Mouse (Mus musculus): Measurements from ENCODE around the gene Faf2. TPM values are rescaled to one million over a fixed set of nuclear protein-coding genes. Genes with fewer than 3 reads are reported as not detected.

The Faf2 gene
- total and polyA plus RNA-seq, 3 experiments = 31.4 to 39.3 TPM; not detected in 1

DNA sequence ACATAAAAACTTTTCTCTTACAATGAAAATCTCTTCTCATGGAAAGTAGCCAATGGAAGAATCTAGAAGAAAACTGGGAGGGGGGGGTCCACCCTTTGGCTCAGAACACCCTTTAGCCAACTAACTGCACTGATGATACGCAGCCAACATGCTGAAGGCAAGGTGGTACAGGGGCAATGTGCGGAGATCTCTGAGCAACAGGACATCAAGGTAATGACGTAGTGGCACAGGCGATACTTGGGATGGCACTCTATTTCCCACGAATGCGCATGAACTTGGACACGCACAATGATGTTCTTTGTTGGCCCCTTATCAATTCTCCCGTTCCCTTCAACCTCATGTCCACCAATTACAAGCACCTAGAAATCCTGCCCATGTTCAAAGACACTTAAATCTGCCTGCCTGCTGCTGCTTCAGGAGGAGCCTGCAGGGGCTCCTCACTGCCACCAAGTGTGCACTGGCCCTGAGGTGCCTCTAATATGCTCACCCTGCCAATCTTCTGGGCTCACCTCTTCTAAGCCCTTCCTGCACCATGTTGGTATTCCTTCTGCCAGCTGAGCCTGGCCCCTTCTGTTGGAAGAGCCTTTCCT lies 68.7 kb downstream of the Faf2 start:
- Histone ChIP-seq H3K79me2 (ENCODE audit: control insufficient read depth, insufficient read depth, low read length, poor library complexity) (peaks cover 55% of the 10 kb centered on the region), H3K27me3 (ENCODE audit: control insufficient read depth in 1 of 2, insufficient read depth in 2 of 2, low read length in 2 of 2) (no peaks in the 10 kb centered on the region), H3K9me3 (replicated peaks; ENCODE audit: insufficient read depth, low read length) (no peaks in the 10 kb centered on the region), H3K27ac (ENCODE audit: control insufficient read depth, low read depth, low read length) (no peak overlapping the region), H3K9ac (ENCODE audit: control insufficient read depth, low read depth, low read length, poor library complexity, severe bottlenecking) (no peak overlapping the region), H3K36me3 (ENCODE audit: control insufficient read depth in 1 of 2, insufficient read depth in 2 of 2, low read length in 2 of 2) (peaks cover 0 to 31% of the 10 kb centered on the region in 2 experiments; a peak in 2 of 4 replicates), H3K4me3 (ENCODE audit: control insufficient read depth in 1 of 2, insufficient read depth in 1 of 2, low read depth in 2 of 2, low read length in 2 of 2) (no peak overlapping the region), H3K4me1 (ENCODE audit: control insufficient read depth in 1 of 2, insufficient read depth in 2 of 2, low read length in 2 of 2) (peaks cover 5 to 40% of the 10 kb centered on the region in 2 experiments)
- TF ChIP-seq ETS1 (IDR thresholded peaks at IDR 0.05; ENCODE audit: low read depth, low read length) (no peak), HCFC1 (IDR thresholded peaks at IDR 0.05; ENCODE audit: low read depth, low read length) (no peak), KAT2A (conservative IDR thresholded peaks at IDR 0.05; ENCODE audit: low read depth, low read length) (no peak), USF1 (IDR thresholded peaks at IDR 0.05; ENCODE audit: low read depth, low read length) (no peak)
- no peak for DNase-seq (ENCODE audit: low read depth, low spot score)

- peak; percentile 73 for DNase-seq (ENCODE audit: low read depth, low spot score)
- peak overlapping the region; percentile 95 for H3K9ac ChIP-seq (ENCODE audit: control insufficient read depth, low read depth, low read length, poor library complexity, severe bottlenecking)
- H3K9me3 ChIP-seq (replicated peaks; ENCODE audit: insufficient read depth, low read length) = no peaks in the 10 kb centered on the region
- peaks cover 0 to 20% of the 10 kb centered on the region in 2 experiments; a peak in 2 of 4 replicates for H3K36me3 ChIP-seq (ENCODE audit: control insufficient read depth in 1 of 2, insufficient read depth in 2 of 2, low read length in 2 of 2)
- peak overlapping the region; percentile 14 for H3K27ac ChIP-seq (ENCODE audit: control insufficient read depth, low read depth, low read length)
- no peak overlapping the region for H3K4me3 ChIP-seq (ENCODE audit: control insufficient read depth in 1 of 2, insufficient read depth in 1 of 2, low read depth in 2 of 2, low read length in 2 of 2)
- peaks cover 41% of the 10 kb centered on the region for H3K79me2 ChIP-seq (ENCODE audit: control insufficient read depth, insufficient read depth, low read length, poor library complexity)
- H3K4me1 ChIP-seq (ENCODE audit: control insufficient read depth in 1 of 2, insufficient read depth in 2 of 2, low read length in 2 of 2) = peaks cover 2 to 27% of the 10 kb centered on the region in 2 experiments
- no peaks in the 10 kb centered on the region for H3K27me3 ChIP-seq (ENCODE audit: control insufficient read depth in 1 of 2, insufficient read depth in 2 of 2, low read length in 2 of 2)
- TF ChIP-seq MYB (IDR thresholded peaks at IDR 0.05; ENCODE audit: low read depth, low read length) (no peak), RCOR1 (IDR thresholded peaks at IDR 0.05; ENCODE audit: low read depth, low read length) (0 out of 2 replicates have a peak, but pooled peaks have one; percentile 27), ZKSCAN1 (IDR thresholded peaks at IDR 0.05; ENCODE audit: low read depth, low read length) (peak; percentile 99), CHD2 (IDR thresholded peaks at IDR 0.05; ENCODE audit: low read length) (peak; percentile 50), EP300 (IDR thresholded peaks at IDR 0.05; ENCODE audit: low read depth in 1 of 2, low read length in 2 of 2) (peak in 1 of 2 experiments; percentile 41; a peak in 2 of 4 replicates), GABPA (IDR thresholded peaks at IDR 0.05; ENCODE audit: low read depth, low read length) (no peak), CHD1 (IDR thresholded peaks at IDR 0.05; ENCODE audit: low read depth, low read length) (0 out of 2 replicates have a peak, but pooled peaks have one; percentile 36), SIN3A (IDR thresholded peaks at IDR 0.05; ENCODE audit: low read length) (peak; percentile 66)
Measured at GRCm38 (mm10) chr13:54691737-54692136, 70.2 kb downstream of the Faf2 start.
